Mouse (Mus musculus) testis, adult 2 months (tissue): ENCODE measurements around the gene Ccdc80. TPM values are rescaled to one million over a fixed set of nuclear protein-coding genes. Genes with fewer than 3 reads are reported as not detected.

Source experiments
- H3K27ac ChIP-seq: fragments of 200-500 bp; 2 replicates; pipeline ENCODE4 v1.5.1; 2012; ENCODE audit warnings: low read depth, low read length; ENCODE audit not compliant: control insufficient read depth, insufficient read depth
- H3K27me3 ChIP-seq: fragments of 200-500 bp; 2 replicates; pipeline ENCODE4 v1.6.1; 2012; ENCODE audit warnings: mild to moderate bottlenecking, low read length, moderate library complexity; ENCODE audit not compliant: control insufficient read depth, insufficient read depth
- H3K36me3 ChIP-seq: fragments of 200-500 bp; 2 replicates; pipeline ENCODE4 v1.6.1; 2012; ENCODE audit warnings: mild to moderate bottlenecking, low read length; ENCODE audit not compliant: control insufficient read depth, insufficient read depth
- H3K4me1 ChIP-seq: fragments of 200-500 bp; 2 replicates; pipeline ENCODE4 v1.6.1; 2012; ENCODE audit warnings: low read length; ENCODE audit not compliant: control insufficient read depth, insufficient read depth
- H3K4me3 ChIP-seq: fragments of 200-500 bp; 2 replicates; pipeline ENCODE4 v1.5.1; 2012; ENCODE audit warnings: low read depth, mild to moderate bottlenecking, low read length, moderate library complexity, mixed read lengths; ENCODE audit not compliant: control insufficient read depth
- CTCF ChIP-seq: fragments of 200-500 bp; IDR thresholded peaks from 2 replicates; pipeline ENCODE4 v1.5.1; 2012; ENCODE audit warnings: low read depth, mild to moderate bottlenecking, inconsistent platforms, low read length, moderate library complexity; ENCODE audit not compliant: control insufficient read depth, insufficient read depth, insufficient replicate concordance
- POLR2A ChIP-seq: fragments of 200-500 bp; IDR thresholded peaks from 2 replicates; pipeline ENCODE4 v1.6.1; 2012; ENCODE audit warnings: low read depth, mild to moderate bottlenecking, inconsistent platforms, low read length, moderate library complexity; ENCODE audit not compliant: control insufficient read depth
- polyA plus RNA-seq: library from polyadenylated mRNA; depleted of rRNA; stranded (reverse); fragments of >200 nt; gene quantifications from 2 replicates; pipeline ENCODE4 v1.2.3, GENCODE M21; 2012; rRNA removed

Ccdc80 gene
- polyA plus RNA-seq, result 0.77 and 1.4 TPM in 2 replicates

GRCm38 (mm10) chr16:45093137-45093731 lies at the start of gene Ccdc80:
Ccdc80 (plus strand) TSS chr16:45093402.
- H3K27ac ChIP-seq, result no peak within 1 kb of the TSS
- peaks cover 10% of the 10 kb centered on the region for H3K4me1 ChIP-seq
- H3K36me3 ChIP-seq, result no peaks in the 10 kb centered on the region
- H3K27me3 ChIP-seq, result no peaks in the 10 kb centered on the region
- H3K4me3 ChIP-seq, result no peak within 1 kb of the TSS
- TF ChIP-seq POLR2A, result no peak
- no peak for TF ChIP-seq CTCF

GRCm38 (mm10) chr16:45044844-45045243 lies 48.4 kb upstream of the Ccdc80 start:
- no peak for TF ChIP-seq POLR2A
- no peak for TF ChIP-seq CTCF
- H3K27me3 ChIP-seq, result no peaks in the 10 kb centered on the region
- H3K4me1 ChIP-seq, result no peaks in the 10 kb centered on the region
- no peaks in the 10 kb centered on the region for H3K36me3 ChIP-seq
- no peak overlapping the region for H3K27ac ChIP-seq
- no peak overlapping the region for H3K4me3 ChIP-seq

- Histone ChIP-seq H3K4me1 (no peaks in the 10 kb centered on the region), H3K36me3 (no peaks in the 10 kb centered on the region), H3K4me3 (no peak overlapping the region), H3K27ac (no peak overlapping the region), H3K27me3 (no peaks in the 10 kb centered on the region)
- TF ChIP-seq CTCF (no peak), POLR2A (no peak)
Observed at GRCm38 (mm10) chr16:45057222-45057621, 36.0 kb upstream of the Ccdc80 start.

GRCm38 (mm10) chr16:45057922-45058321 lies 35.3 kb upstream of the Ccdc80 start:
- H3K27me3 ChIP-seq, result no peaks in the 10 kb centered on the region
- no peaks in the 10 kb centered on the region for H3K4me1 ChIP-seq
- H3K27ac ChIP-seq, result no peak overlapping the region
- no peak overlapping the region for H3K4me3 ChIP-seq
- no peaks in the 10 kb centered on the region for H3K36me3 ChIP-seq
- TF ChIP-seq POLR2A (no peak), CTCF (no peak)

- H3K4me3 ChIP-seq, result no peak overlapping the region
- no peak overlapping the region for H3K27ac ChIP-seq
- no peaks in the 10 kb centered on the region for H3K4me1 ChIP-seq
- H3K36me3 ChIP-seq, result no peaks in the 10 kb centered on the region
- TF ChIP-seq POLR2A, result no peak
- no peak for TF ChIP-seq CTCF
- no peaks in the 10 kb centered on the region for H3K27me3 ChIP-seq
Observed at GRCm38 (mm10) chr16:45061140-45061539, 32.1 kb upstream of the Ccdc80 start.

GRCm38 (mm10) chr16:45070383-45071083 lies 22.7 kb upstream of the Ccdc80 start:
- H3K4me1 ChIP-seq, result no peaks in the 10 kb centered on the region
- H3K36me3 ChIP-seq, result no peaks in the 10 kb centered on the region
- H3K27ac ChIP-seq, result no peak overlapping the region
- H3K27me3 ChIP-seq, result no peaks in the 10 kb centered on the region
- no peak overlapping the region for H3K4me3 ChIP-seq
- TF ChIP-seq POLR2A, result no peak
- TF ChIP-seq CTCF, result no peak

GRCm38 (mm10) chr16:45071424-45071823 lies 21.8 kb upstream of the Ccdc80 start:
- Histone ChIP-seq H3K4me1 (no peaks in the 10 kb centered on the region), H3K4me3 (no peak overlapping the region), H3K27ac (no peak overlapping the region; the same call in 1 of the 2 replicates), H3K36me3 (no peaks in the 10 kb centered on the region), H3K27me3 (no peaks in the 10 kb centered on the region)
- TF ChIP-seq POLR2A (no peak), CTCF (no peak)

DNA sequence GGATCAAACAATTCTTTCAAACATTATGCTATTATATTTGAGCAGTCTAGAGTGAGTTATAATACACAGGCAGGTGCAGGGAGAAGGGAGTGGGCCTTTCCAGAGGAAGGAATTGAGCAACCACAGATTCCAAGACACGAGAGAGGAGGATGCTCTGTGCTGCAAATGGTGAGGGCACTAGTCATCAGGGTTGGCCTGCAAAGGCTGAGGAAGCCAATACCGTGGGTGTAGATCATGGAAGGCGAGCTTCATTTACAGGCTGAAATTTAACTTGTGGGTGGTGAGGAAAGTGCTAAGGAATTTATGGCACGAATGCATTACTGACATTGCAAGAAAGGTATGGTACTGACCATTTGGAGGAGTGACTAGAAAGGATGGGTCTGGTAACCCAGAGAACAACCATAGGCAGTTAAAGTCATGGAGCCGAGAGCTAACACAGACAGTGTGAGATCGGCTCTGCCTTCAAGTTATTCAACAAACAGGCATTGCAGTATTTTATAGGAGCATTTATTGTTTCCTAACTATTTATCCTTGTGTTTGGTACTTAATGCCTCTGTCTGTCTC lies 15.6 kb upstream of the Ccdc80 start:
- no peak overlapping the region for H3K27ac ChIP-seq
- TF ChIP-seq CTCF (no peak), POLR2A (no peak)
- H3K36me3 ChIP-seq, result no peaks in the 10 kb centered on the region
- no peak overlapping the region for H3K4me3 ChIP-seq
- no peaks in the 10 kb centered on the region for H3K27me3 ChIP-seq
- no peaks in the 10 kb centered on the region for H3K4me1 ChIP-seq
